Mouse (Mus musculus): ENCODE measurements around the gene Mtus2. TPM values are rescaled to one million over a fixed set of nuclear protein-coding genes. Genes with fewer than 3 reads are reported as not detected.

The Mtus2 gene
- polyA plus RNA-seq, 1 experiment: 0.80 TPM

DNA sequence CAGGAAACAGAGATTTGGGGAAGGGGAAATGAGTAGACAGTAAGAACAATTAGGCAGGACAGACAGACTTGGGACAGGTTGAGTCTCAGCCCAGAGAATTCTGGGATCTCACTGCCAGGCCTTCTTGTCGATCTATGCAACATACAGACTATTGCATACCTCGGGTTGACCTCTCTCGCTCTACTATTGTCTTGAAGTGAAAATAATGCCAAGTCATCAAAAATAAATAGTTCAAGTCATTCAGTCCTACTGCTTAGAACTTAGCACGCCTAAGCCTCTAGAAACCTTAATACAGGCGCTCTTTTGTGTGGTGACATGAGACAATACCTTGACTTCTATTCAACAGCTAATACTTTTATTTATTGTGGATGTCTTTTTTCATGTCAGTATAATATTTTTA is 265.8 kb downstream of the Mtus2 start:
- Histone ChIP-seq H3K4me1 (ENCODE audit: control insufficient read depth, insufficient read depth, low read length) (no peaks in the 10 kb centered on the region), H3K36me3 (ENCODE audit: control insufficient read depth, insufficient read depth, low read length) (no peaks in the 10 kb centered on the region), H3K4me3 (ENCODE audit: insufficient read depth, low read depth, low read length) (no peak overlapping the region), H3K27me3 (replicated peaks; ENCODE audit: control insufficient read depth, insufficient read depth, low read length) (no peaks in the 10 kb centered on the region), H3K27ac (ENCODE audit: insufficient read depth, low read depth, low read length) (no peak overlapping the region)
- TF ChIP-seq POLR2A (IDR thresholded peaks at IDR 0.05; ENCODE audit: low read depth, low read length) (no peak), CTCF (conservative IDR thresholded peaks at IDR 0.05; ENCODE audit: insufficient read depth, insufficient read length, low read depth, low read length) (no peak)
- DNase-seq: no peak
- WGBS: 88% methylated on average over 5 of the region's 5 CpGs

DNA sequence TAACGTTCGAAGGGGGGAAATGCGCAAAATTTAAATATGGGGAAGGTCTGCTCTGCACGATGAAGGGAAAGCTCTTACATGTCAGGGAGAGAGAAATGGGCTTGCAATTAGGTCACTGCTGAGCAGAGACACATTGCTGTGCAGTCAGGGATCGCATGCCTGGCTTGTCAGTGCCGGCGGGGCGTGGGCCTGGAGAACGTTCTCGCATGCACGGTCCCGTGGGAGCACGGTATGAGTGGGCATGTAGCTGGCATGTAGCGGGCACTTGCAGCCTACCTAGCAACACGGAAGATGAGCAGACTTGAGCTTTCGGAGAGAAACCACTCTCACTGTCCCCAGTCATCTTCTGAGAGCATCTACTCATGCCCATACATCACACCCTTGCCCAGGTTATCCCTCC is 266.9 kb downstream of the Mtus2 start:
- DNase-seq: no peak
- H3K4me1 ChIP-seq (ENCODE audit: control insufficient read depth, insufficient read depth, low read length): no peaks in the 10 kb centered on the region
- H3K4me3 ChIP-seq (ENCODE audit: insufficient read depth, low read depth, low read length): no peak overlapping the region
- TF ChIP-seq CTCF (conservative IDR thresholded peaks at IDR 0.05; ENCODE audit: insufficient read depth, insufficient read length, low read depth, low read length) (no peak), POLR2A (IDR thresholded peaks at IDR 0.05; ENCODE audit: low read depth, low read length) (no peak)
- no peaks in the 10 kb centered on the region for H3K27me3 ChIP-seq (replicated peaks; ENCODE audit: control insufficient read depth, insufficient read depth, low read length)
- 86% methylated on average over 16 of the region's 16 CpGs for WGBS
- H3K36me3 ChIP-seq (ENCODE audit: control insufficient read depth, insufficient read depth, low read length): no peaks in the 10 kb centered on the region
- H3K27ac ChIP-seq (ENCODE audit: insufficient read depth, low read depth, low read length): no peak overlapping the region

DNA sequence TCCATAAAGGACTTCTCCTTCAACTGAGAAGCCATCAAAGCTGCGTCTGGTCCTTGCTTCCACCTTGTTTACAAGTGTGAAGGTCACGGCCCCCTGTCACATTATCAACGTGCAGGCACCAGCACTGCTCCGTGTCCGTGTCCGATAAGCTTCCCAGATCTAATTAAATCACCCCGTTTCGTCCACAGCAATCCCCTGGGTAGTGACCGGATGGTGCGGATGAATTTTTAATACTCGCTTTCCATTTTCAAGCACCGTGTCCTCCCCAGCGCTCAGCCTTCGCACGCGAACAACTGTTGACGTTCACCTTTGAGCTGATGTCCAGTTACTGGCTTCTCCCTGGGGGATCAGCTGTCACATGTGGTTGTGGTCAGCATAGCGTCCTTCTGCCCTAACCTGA is 276.6 kb downstream of the Mtus2 start:
- WGBS: 44% methylated on average over 18 of the region's 18 CpGs
- TF ChIP-seq CTCF (conservative IDR thresholded peaks at IDR 0.05; ENCODE audit: insufficient read depth, insufficient read length, low read depth, low read length) (no peak), POLR2A (IDR thresholded peaks at IDR 0.05; ENCODE audit: low read depth, low read length) (no peak)
- Histone ChIP-seq H3K27me3 (replicated peaks; ENCODE audit: control insufficient read depth, insufficient read depth, low read length) (no peaks in the 10 kb centered on the region), H3K36me3 (ENCODE audit: control insufficient read depth, insufficient read depth, low read length) (no peaks in the 10 kb centered on the region), H3K27ac (ENCODE audit: insufficient read depth, low read depth, low read length) (no peak overlapping the region), H3K4me3 (ENCODE audit: insufficient read depth, low read depth, low read length) (no peak overlapping the region), H3K4me1 (ENCODE audit: control insufficient read depth, insufficient read depth, low read length) (no peaks in the 10 kb centered on the region)
- DNase-seq: no peak

DNA sequence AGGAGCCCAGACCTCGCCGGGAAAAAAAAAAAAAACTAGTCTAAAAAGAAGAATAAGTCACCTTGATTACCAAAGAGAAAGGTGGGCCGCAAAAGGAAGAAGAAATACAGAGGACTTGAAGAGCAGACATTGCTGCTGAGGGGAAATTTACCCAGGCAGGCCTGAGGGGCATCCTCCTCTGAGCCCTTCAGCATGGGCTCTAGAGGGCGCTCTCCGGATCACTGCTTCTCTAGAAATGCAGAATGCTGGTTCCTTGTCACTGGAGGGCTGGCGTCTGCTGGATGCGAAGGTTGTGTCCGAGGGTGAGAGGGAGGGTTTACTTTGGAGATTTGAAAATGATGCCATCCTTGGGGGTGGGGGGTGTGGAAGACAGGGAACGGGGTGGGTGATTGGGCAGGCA is 279.5 kb downstream of the Mtus2 start:
- no peaks in the 10 kb centered on the region for H3K36me3 ChIP-seq (ENCODE audit: control insufficient read depth, insufficient read depth, low read length)
- DNase-seq: no peak
- H3K4me1 ChIP-seq (ENCODE audit: control insufficient read depth, insufficient read depth, low read length): no peaks in the 10 kb centered on the region
- WGBS: 43% methylated on average over 9 of the region's 9 CpGs
- no peaks in the 10 kb centered on the region for H3K27me3 ChIP-seq (replicated peaks; ENCODE audit: control insufficient read depth, insufficient read depth, low read length)
- no peak overlapping the region for H3K27ac ChIP-seq (ENCODE audit: insufficient read depth, low read depth, low read length)
- H3K4me3 ChIP-seq (ENCODE audit: insufficient read depth, low read depth, low read length): no peak overlapping the region
- TF ChIP-seq CTCF (conservative IDR thresholded peaks at IDR 0.05; ENCODE audit: insufficient read depth, insufficient read length, low read depth, low read length) (no peak; the same call in 1 of the 2 replicates), POLR2A (IDR thresholded peaks at IDR 0.05; ENCODE audit: low read depth, low read length) (no peak)

GRCm38 (mm10) chr5:148239067-148239466 is 281.9 kb downstream of the Mtus2 start:
- Histone ChIP-seq H3K27me3 (replicated peaks; ENCODE audit: control insufficient read depth, insufficient read depth, low read length) (no peaks in the 10 kb centered on the region), H3K4me3 (ENCODE audit: insufficient read depth, low read depth, low read length) (no peak overlapping the region), H3K4me1 (ENCODE audit: control insufficient read depth, insufficient read depth, low read length) (no peaks in the 10 kb centered on the region), H3K27ac (ENCODE audit: insufficient read depth, low read depth, low read length) (no peak overlapping the region), H3K36me3 (ENCODE audit: control insufficient read depth, insufficient read depth, low read length) (no peaks in the 10 kb centered on the region)
- TF ChIP-seq POLR2A (IDR thresholded peaks at IDR 0.05; ENCODE audit: low read depth, low read length) (no peak), CTCF (conservative IDR thresholded peaks at IDR 0.05; ENCODE audit: insufficient read depth, insufficient read length, low read depth, low read length) (peak; percentile 51)
- peak; percentile 8 for DNase-seq

- H3K36me3 ChIP-seq (ENCODE audit: control insufficient read depth, insufficient read depth, low read length): no peaks in the 10 kb centered on the region
- H3K27ac ChIP-seq (ENCODE audit: insufficient read depth, low read depth, low read length): no peak overlapping the region
- no peaks in the 10 kb centered on the region for H3K4me1 ChIP-seq (ENCODE audit: control insufficient read depth, insufficient read depth, low read length)
- TF ChIP-seq POLR2A (IDR thresholded peaks at IDR 0.05; ENCODE audit: low read depth, low read length) (no peak), CTCF (conservative IDR thresholded peaks at IDR 0.05; ENCODE audit: insufficient read depth, insufficient read length, low read depth, low read length) (no peak)
- no peak overlapping the region for H3K4me3 ChIP-seq (ENCODE audit: insufficient read depth, low read depth, low read length)
- H3K27me3 ChIP-seq (replicated peaks; ENCODE audit: control insufficient read depth, insufficient read depth, low read length): no peaks in the 10 kb centered on the region
- no peak for DNase-seq
- WGBS: 47% methylated on average over 2 of the region's 2 CpGs
Measured at GRCm38 (mm10) chr5:148239757-148240156, 282.6 kb downstream of the Mtus2 start.

DNA sequence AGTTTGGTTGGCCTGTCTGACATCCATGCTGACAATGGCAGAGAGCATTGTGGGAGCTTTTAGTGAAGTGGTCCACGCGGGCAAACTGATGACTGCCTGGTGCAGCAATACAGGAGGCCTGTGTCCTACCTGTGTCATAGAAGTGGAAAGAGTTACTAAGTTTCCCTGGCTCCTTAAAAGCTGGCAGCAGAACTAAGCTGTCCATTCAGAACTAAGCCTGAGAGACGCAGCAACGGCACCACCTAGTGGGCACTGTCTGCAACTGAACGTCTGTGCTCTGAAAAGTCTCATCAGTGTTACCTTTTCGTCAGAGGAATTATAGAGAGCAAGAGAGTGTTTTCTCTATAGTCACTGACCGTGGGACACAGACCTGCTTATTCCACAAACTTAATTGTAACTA is 284.8 kb downstream of the Mtus2 start:
- no peak overlapping the region for H3K27ac ChIP-seq (ENCODE audit: insufficient read depth, low read depth, low read length)
- DNase-seq: peak; percentile 63
- no peaks in the 10 kb centered on the region for H3K27me3 ChIP-seq (replicated peaks; ENCODE audit: control insufficient read depth, insufficient read depth, low read length)
- no peaks in the 10 kb centered on the region for H3K4me1 ChIP-seq (ENCODE audit: control insufficient read depth, insufficient read depth, low read length)
- TF ChIP-seq CTCF (conservative IDR thresholded peaks at IDR 0.05; ENCODE audit: insufficient read depth, insufficient read length, low read depth, low read length) (peak; percentile 96), POLR2A (IDR thresholded peaks at IDR 0.05; ENCODE audit: low read depth, low read length) (no peak)
- no peaks in the 10 kb centered on the region for H3K36me3 ChIP-seq (ENCODE audit: control insufficient read depth, insufficient read depth, low read length)
- H3K4me3 ChIP-seq (ENCODE audit: insufficient read depth, low read depth, low read length): no peak overlapping the region
- 6% methylated on average over 7 of the region's 7 CpGs for WGBS

DNA sequence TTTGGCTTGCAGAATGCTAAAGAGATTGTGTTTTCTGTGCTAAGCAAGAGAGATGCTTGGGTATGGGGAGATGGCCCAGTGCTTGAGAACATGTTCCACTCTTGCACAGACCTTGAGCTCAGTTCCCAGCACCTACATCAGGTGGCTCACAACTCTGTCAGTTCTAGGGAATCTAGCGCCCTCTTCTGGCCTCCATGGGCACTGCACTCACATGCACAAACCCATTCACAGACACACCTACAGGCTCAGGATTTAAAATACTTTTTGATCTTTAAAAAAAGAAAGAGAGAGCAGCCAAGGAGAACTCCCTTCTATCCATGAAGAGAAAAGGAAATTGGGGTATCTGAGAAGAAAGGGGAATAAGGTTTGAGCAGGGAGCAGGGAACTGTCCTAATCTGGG is 287.4 kb downstream of the Mtus2 start:
- Histone ChIP-seq H3K4me3 (ENCODE audit: insufficient read depth, low read depth, low read length) (no peak overlapping the region), H3K27me3 (replicated peaks; ENCODE audit: control insufficient read depth, insufficient read depth, low read length) (no peaks in the 10 kb centered on the region), H3K4me1 (ENCODE audit: control insufficient read depth, insufficient read depth, low read length) (no peaks in the 10 kb centered on the region), H3K36me3 (ENCODE audit: control insufficient read depth, insufficient read depth, low read length) (no peaks in the 10 kb centered on the region), H3K27ac (ENCODE audit: insufficient read depth, low read depth, low read length) (no peak overlapping the region)
- no peak for DNase-seq
- 0 out of 2 replicates have a peak, but pooled peaks have one; percentile 23 for TF ChIP-seq CTCF (conservative IDR thresholded peaks at IDR 0.05; ENCODE audit: insufficient read depth, insufficient read length, low read depth, low read length)
- TF ChIP-seq POLR2A (IDR thresholded peaks at IDR 0.05; ENCODE audit: low read depth, low read length): no peak
- 49% methylated on average over 1 of the region's 1 CpGs for WGBS
